Mouse (Mus musculus): ENCODE measurements around the gene Rpp25l. TPM values are rescaled to one million over a fixed set of nuclear protein-coding genes. Genes with fewer than 3 reads are reported as not detected.
"Not testable (repeated sequence)": the region's sequence is repeated elsewhere in the genome, so short reads cannot be mapped to it uniquely, and the experiment has no call there.

Rpp25l gene
- polyA plus RNA-seq (2015; fragmentation: Nextera tagmentation; extraction: Ambion mirVana): 84.5 and 93.3 TPM in 2 replicates

DNA sequence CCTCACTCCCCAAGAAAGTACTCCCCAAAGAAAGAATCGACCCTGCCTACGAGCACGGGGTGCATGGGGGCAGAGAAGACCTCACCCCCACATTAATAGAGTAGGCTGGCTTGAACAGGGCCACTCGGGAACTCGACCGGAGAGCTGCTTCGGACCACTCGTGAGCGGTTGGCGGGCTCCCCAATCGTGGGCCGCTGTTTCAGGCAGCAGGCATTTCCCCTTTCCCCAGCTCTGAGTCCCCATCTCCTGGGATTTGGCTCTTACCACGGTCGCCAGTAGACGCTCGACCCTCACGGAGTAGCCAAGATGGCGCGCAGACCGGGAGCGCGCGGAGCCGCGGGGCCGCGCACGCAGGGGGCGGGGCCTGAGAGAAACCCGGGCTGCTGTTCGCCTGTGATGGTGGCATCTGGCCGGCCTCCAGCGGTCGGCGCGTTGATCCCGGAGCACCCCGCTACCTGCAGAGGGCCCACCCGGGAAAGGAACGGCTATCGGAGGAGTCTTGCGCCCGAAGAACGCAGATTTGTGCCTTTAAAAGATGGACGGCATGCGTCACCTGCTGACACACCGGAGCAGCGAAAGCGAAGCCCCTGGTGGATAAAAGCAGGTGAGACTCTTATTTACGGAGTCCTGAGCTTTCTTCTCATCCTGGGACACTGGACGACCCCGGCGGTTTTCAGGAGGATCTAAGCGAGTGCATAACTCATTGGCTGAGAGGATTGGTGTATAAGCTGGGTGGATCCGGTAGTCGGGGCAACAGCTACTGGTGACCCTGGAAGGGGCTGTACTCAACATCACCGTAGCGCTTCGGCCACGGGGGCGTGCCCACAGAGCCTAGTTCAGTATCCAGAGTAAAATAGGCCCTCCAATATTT is at the start of gene Rpp25l:
Gene Rpp25l (minus strand): TSS at position 338 of the 871 bp plus-strand sequence.
- peak within 1 kb of the TSS; percentile 93 for H3K9ac ChIP-seq
- H3K27ac ChIP-seq: peak within 1 kb of the TSS; percentile 83
- H3K27me3 ChIP-seq: no peaks in the 10 kb centered on the region
- H3K36me3 ChIP-seq: peaks cover 24% of the 10 kb centered on the region
- H3K4me1 ChIP-seq: peaks cover 48% of the 10 kb centered on the region
- no peaks in the 10 kb centered on the region for H3K9me3 ChIP-seq
- under 1% methylated on average over 61 of the region's 61 CpGs for WGBS
- H3K4me2 ChIP-seq: peak within 1 kb of the TSS; percentile 78
- ATAC-seq (ENCODE audit: insufficient number of reproducible peaks, insufficient read depth, low FRiP score, low TSS enrichment, low read depth): peak; percentile 38; the same call in 1 of the 2 replicates
- peak within 1 kb of the TSS; percentile 82 for H3K4me3 ChIP-seq

DNA sequence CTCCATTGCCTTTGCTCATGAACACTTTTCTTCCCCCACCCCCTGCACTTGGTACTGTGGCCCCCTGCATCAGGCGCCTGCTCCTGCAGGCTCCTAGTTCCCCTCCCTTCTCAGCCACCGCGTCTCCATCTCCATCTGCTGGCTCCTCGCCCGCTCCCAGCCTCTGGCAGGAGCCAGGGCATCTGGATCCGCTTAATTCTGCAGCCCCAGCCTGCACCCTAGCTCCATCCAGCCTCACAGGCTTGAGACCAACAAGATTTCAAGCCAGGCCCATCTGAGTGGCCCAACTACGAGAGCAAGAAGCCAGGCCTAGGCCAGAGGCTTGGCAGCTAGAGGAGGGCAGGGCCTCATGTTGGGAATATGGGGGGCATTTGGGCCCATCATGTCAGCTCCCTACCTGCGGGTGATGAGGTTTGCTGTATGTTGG is 49.4 kb upstream of the Rpp25l start:
- peak overlapping the region; percentile 61 for H3K4me3 ChIP-seq
- H3K4me1 ChIP-seq: peaks cover 41% of the 10 kb centered on the region
- peak overlapping the region; percentile 99 for H3K27ac ChIP-seq
- 20% methylated on average over 8 of the region's 8 CpGs for WGBS
- peaks cover 29% of the 10 kb centered on the region for H3K36me3 ChIP-seq
- H3K4me2 ChIP-seq: peak overlapping the region; percentile 95
- not testable (repeated sequence) for H3K27me3 ChIP-seq, H3K9me3 ChIP-seq
- ATAC-seq (ENCODE audit: insufficient number of reproducible peaks, insufficient read depth, low FRiP score, low TSS enrichment, low read depth): peak; percentile 79
- H3K9ac ChIP-seq: peak overlapping the region; percentile 82

DNA sequence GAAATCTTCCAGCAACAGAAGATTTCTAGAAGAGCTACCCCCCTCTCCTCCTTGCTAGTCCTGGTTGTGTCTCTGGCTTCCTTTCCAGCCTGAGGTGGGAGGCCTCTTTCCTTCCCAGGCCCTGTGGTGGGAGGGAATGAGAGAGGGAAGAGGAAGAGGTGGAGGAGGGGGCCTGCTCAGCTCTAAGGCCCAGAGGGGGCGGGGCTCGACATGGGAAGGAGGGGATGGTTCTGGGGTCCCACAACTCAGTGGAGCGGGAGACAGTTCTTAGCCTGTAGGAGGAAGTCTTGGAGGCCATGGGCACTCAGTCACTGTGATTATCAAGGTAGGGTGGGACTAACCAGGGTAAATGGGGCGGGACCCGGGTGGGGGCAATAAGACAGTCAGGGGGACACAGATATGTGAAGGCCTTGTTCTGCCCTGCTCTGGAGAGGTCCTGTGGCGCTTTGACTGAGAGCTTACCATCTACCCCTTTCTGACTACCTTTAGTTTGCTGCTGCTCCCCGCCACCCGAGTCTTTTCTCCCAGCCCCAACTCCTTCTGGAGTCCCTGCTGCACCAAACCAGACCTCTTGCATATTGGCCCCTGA is 48.9 kb upstream of the Rpp25l start:
- H3K27me3 ChIP-seq: no peaks in the 10 kb centered on the region
- peak overlapping the region; percentile 99 for H3K27ac ChIP-seq
- H3K4me1 ChIP-seq: peaks cover 41% of the 10 kb centered on the region
- H3K9me3 ChIP-seq: no peaks in the 10 kb centered on the region
- peak overlapping the region; percentile 61 for H3K4me3 ChIP-seq
- H3K36me3 ChIP-seq: peaks cover 30% of the 10 kb centered on the region
- WGBS: 20% methylated on average over 8 of the region's 8 CpGs
- ATAC-seq (ENCODE audit: insufficient number of reproducible peaks, insufficient read depth, low FRiP score, low TSS enrichment, low read depth): peak; percentile 82
- H3K4me2 ChIP-seq: peak overlapping the region; percentile 95
- H3K9ac ChIP-seq: peak overlapping the region; percentile 82

DNA sequence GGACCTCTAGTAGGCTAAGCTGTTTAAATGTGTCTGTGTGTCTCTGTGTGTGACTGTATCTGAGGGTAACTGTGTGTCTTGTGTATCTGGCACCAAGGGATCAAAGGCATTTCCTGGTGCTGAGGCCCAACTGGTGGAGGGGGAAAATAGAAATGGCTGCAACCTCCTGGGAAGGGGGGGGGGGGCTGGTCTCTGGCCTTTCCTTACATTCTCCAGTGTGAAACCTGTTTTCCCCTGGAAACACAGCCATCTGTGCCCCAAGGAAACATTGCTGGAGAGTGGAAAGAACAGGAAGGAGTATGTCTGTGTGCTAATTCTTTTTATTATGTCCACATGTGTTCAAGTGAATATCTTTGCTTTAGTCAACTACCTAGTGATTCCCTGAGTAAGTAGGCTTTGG is 48.3 kb upstream of the Rpp25l start:
- H3K27me3 ChIP-seq: no peaks in the 10 kb centered on the region
- peak overlapping the region; percentile 99 for H3K27ac ChIP-seq
- H3K4me1 ChIP-seq: peaks cover 44% of the 10 kb centered on the region
- peak overlapping the region; percentile 61 for H3K4me3 ChIP-seq
- H3K36me3 ChIP-seq: peaks cover 28% of the 10 kb centered on the region
- H3K9ac ChIP-seq: peak overlapping the region; percentile 82
- peak overlapping the region; percentile 95 for H3K4me2 ChIP-seq
- ATAC-seq (ENCODE audit: insufficient number of reproducible peaks, insufficient read depth, low FRiP score, low TSS enrichment, low read depth): 0 out of 2 replicates have a peak, but pooled peaks have one; percentile 1
- H3K9me3 ChIP-seq: no peaks in the 10 kb centered on the region

DNA sequence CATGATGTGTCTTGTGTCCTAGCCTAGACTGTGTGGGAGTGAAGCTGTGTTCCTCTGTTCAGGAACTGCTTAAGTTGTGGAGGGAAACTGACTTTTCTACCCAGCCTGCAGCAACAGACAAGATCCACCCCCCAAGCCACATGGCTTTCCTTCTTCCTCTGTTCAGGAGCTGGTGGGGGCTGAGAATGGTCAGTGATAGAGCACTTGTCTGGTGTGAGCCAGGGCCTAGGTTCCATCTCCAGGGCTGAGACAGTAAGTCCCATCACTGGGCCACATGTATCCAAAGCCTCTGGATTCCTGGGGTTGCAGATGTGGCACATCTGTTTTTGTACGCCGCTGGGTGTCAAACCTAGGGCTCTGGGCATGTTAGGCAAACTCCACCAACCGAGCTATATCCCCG is 47.6 kb upstream of the Rpp25l start:
- H3K4me1 ChIP-seq: peaks cover 49% of the 10 kb centered on the region
- WGBS: 23% methylated on average over 4 of the region's 4 CpGs

DNA sequence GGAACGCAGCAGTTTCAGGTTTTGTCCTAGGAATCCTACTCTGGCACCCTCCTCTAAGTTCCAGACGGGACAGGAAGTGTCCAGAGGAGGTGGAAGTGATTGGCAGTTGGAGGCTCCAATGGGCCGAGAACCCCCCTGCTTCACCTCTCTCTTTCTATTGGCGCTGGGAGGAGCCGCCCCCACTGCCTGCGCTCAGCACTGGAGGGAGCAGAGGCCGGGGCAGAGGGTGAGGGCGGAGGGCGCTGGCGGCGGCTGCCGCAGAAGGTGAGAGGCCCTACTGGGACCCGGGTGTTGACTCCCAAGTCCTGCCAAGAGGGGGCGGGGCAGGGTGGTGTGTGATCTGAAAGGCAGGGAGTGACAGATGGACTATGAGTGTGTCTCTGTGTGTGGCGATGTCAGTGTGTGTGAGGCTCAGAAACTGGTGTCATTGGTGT is 47.0 kb upstream of the Rpp25l start:
- H3K36me3 ChIP-seq: peaks cover 24% of the 10 kb centered on the region
- H3K9ac ChIP-seq: peak overlapping the region; percentile 82
- peak overlapping the region; percentile 99 for H3K27ac ChIP-seq
- peaks cover 49% of the 10 kb centered on the region for H3K4me1 ChIP-seq
- H3K27me3 ChIP-seq: no peaks in the 10 kb centered on the region
- peak overlapping the region; percentile 95 for H3K4me2 ChIP-seq
- H3K9me3 ChIP-seq: no peaks in the 10 kb centered on the region
- peak; percentile 82 for ATAC-seq (ENCODE audit: insufficient number of reproducible peaks, insufficient read depth, low FRiP score, low TSS enrichment, low read depth)
- WGBS: under 1% methylated on average over 15 of the region's 15 CpGs
- peak overlapping the region; percentile 61 for H3K4me3 ChIP-seq

More for the DNA sequence above, 47.6 kb upstream of the Rpp25l start:
- Histone ChIP-seq H3K4me2 (peak overlapping the region; percentile 95), H3K27ac (peak overlapping the region; percentile 99), H3K27me3 (no peaks in the 10 kb centered on the region), H3K9ac (peak overlapping the region; percentile 82), H3K4me3 (peak overlapping the region; percentile 61), H3K9me3 (no peaks in the 10 kb centered on the region), H3K36me3 (peaks cover 24% of the 10 kb centered on the region)
- no peak for ATAC-seq (ENCODE audit: insufficient number of reproducible peaks, insufficient read depth, low FRiP score, low TSS enrichment, low read depth)

DNA sequence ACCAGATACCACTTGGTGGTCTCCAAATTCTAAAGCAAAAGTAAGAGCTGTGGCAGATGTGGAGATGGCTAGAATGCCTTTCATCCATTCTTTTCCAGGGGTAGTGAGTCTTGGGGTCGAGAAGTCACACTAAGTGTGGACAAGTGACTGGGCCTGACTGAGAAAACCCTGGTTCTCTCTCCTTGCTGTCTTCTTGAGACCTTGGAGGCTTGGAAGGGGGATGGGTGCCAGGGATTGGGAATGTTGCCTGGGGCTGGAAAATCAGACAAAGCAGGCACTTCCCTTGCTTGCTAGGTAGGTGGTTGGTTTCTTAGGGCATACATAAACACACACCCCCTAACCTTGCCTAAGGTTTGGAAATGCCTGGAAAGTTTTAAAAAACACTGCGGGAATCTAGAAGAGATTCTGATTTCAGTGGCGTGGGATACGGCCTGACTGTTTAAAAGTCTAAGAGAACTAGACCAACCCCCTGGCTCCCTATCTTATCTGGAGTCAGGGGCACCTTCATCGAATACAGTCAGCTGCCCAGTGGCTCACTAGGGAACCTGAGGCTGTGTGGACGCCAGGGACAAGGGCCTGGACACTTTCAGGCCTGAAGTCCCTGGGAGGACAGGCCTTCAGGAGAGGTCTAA is 46.4 kb upstream of the Rpp25l start:
- H3K4me1 ChIP-seq: peaks cover 52% of the 10 kb centered on the region
- H3K9ac ChIP-seq: peak overlapping the region; percentile 82
- 32% methylated on average over 6 of the region's 6 CpGs for WGBS
- peak overlapping the region; percentile 61 for H3K4me3 ChIP-seq
- H3K9me3 ChIP-seq: no peaks in the 10 kb centered on the region
- ATAC-seq (ENCODE audit: insufficient number of reproducible peaks, insufficient read depth, low FRiP score, low TSS enrichment, low read depth): no peak
- H3K27ac ChIP-seq: peak overlapping the region; percentile 99
- peaks cover 24% of the 10 kb centered on the region for H3K36me3 ChIP-seq
- no peaks in the 10 kb centered on the region for H3K27me3 ChIP-seq
- peak overlapping the region; percentile 95 for H3K4me2 ChIP-seq

DNA sequence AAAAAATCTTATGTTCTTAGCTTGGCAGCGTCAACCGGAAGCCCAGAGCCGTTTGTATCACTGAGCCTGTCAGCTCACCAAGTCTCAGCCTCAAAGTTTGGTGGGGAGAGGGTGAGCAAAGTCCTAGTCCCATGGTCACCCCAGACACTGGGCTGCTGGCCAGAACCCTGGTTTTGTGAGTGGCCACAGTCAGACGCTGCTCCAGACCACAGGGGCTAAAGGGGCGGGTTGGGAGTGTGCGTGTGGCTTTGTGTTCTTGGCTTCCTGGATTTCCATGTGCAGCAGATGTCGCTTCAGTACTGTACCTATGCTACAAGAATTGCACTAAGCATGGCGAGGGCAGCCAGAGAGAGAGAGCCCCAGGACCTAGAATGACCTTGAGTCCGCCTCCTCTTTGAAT is 45.9 kb upstream of the Rpp25l start:
- 81% methylated on average over 9 of the region's 9 CpGs for WGBS
- Histone ChIP-seq H3K27me3 (no peaks in the 10 kb centered on the region), H3K4me3 (no peak overlapping the region), H3K4me2 (no peak overlapping the region), H3K9ac (peak overlapping the region; percentile 82; the same call in 1 of the 2 replicates), H3K27ac (peak overlapping the region; percentile 99), H3K4me1 (peaks cover 56% of the 10 kb centered on the region), H3K9me3 (no peaks in the 10 kb centered on the region), H3K36me3 (peaks cover 24% of the 10 kb centered on the region)
- ATAC-seq (ENCODE audit: insufficient number of reproducible peaks, insufficient read depth, low FRiP score, low TSS enrichment, low read depth): no peak

DNA sequence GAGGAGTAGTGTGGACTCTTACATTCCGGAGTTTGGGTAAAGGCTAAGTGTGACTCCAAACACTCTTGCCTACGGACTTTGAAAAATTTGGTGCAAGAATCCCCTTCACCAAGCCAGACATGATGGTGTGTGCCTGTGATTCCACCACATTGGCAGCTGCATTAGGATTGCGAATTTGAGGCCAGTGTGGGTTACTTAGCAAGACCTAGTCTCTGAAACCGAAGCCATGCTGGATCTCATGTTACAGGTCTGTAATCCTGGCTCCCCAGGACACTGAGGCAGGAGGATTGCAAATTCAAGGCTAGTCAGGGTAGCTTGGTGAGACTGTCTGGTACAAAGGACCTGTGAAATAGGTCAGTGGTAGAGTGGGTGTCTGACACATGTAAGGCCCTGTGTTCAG is 45.4 kb upstream of the Rpp25l start:
- ATAC-seq (ENCODE audit: insufficient number of reproducible peaks, insufficient read depth, low FRiP score, low TSS enrichment, low read depth): no peak
- WGBS: 90% methylated on average over 4 of the region's 4 CpGs
- Histone ChIP-seq H3K4me3 (no peak overlapping the region), H3K4me1 (peaks cover 53% of the 10 kb centered on the region), H3K27me3 (no peaks in the 10 kb centered on the region), H3K4me2 (no peak overlapping the region), H3K9me3 (no peaks in the 10 kb centered on the region), H3K9ac (no peak overlapping the region), H3K27ac (0 out of 2 replicates have a peak overlapping the region, but pooled peaks have one; percentile 99), H3K36me3 (peaks cover 24% of the 10 kb centered on the region)

DNA sequence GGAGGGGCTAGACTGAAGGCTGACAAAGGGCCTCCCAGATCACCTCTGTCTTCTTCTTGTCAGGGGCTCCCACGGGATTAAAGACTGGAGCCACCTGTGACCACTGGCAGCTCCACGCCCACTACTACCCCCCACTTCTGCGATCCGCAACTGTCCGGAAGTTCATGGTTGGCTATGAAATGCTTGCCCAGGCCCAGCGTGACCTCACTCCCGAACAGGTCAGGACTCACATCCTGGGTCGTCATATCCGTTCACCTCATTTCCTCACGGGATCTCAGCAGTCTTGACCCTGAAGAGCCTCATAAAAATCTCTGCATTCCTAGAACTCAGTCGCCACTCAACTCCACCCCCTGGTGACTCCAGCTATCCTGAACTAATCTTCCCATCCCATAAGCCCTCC is 44.7 kb upstream of the Rpp25l start:
- H3K27me3 ChIP-seq: no peaks in the 10 kb centered on the region
- no peak overlapping the region for H3K27ac ChIP-seq
- ATAC-seq (ENCODE audit: insufficient number of reproducible peaks, insufficient read depth, low FRiP score, low TSS enrichment, low read depth): no peak
- no peak overlapping the region for H3K4me2 ChIP-seq
- no peak overlapping the region for H3K4me3 ChIP-seq
- H3K9me3 ChIP-seq: no peaks in the 10 kb centered on the region
- no peak overlapping the region for H3K9ac ChIP-seq
- H3K36me3 ChIP-seq: peaks cover 24% of the 10 kb centered on the region
- H3K4me1 ChIP-seq: peaks cover 48% of the 10 kb centered on the region
- 84% methylated on average over 11 of the region's 11 CpGs for WGBS

DNA sequence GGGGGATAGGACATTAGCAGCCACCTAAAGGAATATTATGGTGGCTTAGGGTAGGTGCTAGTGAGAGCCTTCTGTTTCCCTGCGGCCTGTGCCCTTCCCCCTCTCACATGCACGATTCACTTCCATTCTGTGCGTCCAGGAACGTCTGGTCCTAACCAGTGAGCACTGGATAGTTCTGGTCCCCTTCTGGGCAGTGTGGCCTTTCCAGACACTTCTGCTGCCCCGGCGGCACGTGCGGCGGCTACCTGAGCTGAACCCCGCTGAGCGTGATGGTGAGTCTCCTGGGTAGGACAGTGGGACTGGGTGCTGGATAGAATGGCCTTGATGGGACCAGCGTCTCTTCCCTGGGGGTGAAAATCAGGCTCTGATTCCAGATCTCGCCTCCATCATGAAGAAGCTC is 44.0 kb upstream of the Rpp25l start:
- peaks cover 42% of the 10 kb centered on the region for H3K4me1 ChIP-seq
- 88% methylated on average over 13 of the region's 13 CpGs for WGBS
- no peak overlapping the region for H3K9ac ChIP-seq

More for the DNA sequence above, 44.0 kb upstream of the Rpp25l start:
- Histone ChIP-seq H3K9me3 (no peaks in the 10 kb centered on the region), H3K36me3 (peaks cover 24% of the 10 kb centered on the region), H3K4me3 (no peak overlapping the region), H3K27me3 (no peaks in the 10 kb centered on the region), H3K27ac (no peak overlapping the region), H3K4me2 (no peak overlapping the region)
- no peak for ATAC-seq (ENCODE audit: insufficient number of reproducible peaks, insufficient read depth, low FRiP score, low TSS enrichment, low read depth)

All from embryonic facial prominence, embryonic 13.5 days (tissue).